Mouse (Mus musculus) erythroblast, embryonic 14.5 days (primary cell): ENCODE measurements around the gene Ndufa13.

Experiments used
- GATA1 ChIP-seq: IDR thresholded peaks from 2 replicates; pipeline ENCODE4 v1.6.1; 2012; ENCODE audit warnings: low read length, inconsistent platforms, mixed read lengths
- TAL1 ChIP-seq: IDR thresholded peaks from 3 replicates; pipeline ENCODE4 v1.6.1; 2012; ENCODE audit warnings: low read length, inconsistent platforms, mixed read lengths

DNA sequence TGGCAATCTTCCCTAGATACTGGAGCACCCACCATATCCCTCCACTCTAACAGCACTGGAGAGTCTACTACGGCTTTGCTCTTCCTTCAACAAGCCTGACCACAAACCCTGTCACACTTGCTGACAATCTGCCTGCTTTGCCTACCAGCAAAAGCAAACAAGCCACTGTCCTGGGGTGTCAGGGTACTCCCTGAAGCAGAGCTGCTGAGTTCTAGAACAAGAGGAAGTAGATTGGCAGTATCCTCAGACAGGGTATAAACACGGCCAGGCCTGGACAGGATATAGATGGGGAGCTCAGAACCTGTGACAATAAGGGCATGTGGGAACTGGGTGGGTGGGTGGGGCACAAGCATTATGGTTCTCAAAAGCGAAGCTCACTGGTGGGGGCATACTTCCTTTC, 35.1 kb upstream of the Ndufa13 start:
- no peak for TF ChIP-seq GATA1
- TF ChIP-seq TAL1: no peak
